Comparison of ENCODE assay signal across 8 mouse cellular contexts in genomic region chr17:24878117-24878397, GRCm38 (mm10). TPM values are rescaled to one million over a fixed set of nuclear protein-coding genes. Genes with fewer than 3 reads are reported as not detected.
DNase-seq lines count a peak whose midpoint lies in the region; ATAC-seq and TF ChIP-seq lines count a peak whose summit lies in the region.

No protein-coding gene starts in this region.

- peaks cover 2% of the 10 kb centered on the region for H3K4me1 ChIP-seq in ES-Bruce4 (ENCODE audit: control insufficient read depth, insufficient read depth, low read length)
- no peaks in the 10 kb centered on the region; the same call in 1 of the 2 replicates for H3K4me1 ChIP-seq in embryonic facial prominence, embryonic 11.5 days (ENCODE audit: control insufficient read depth, insufficient read depth, low read length)
- H3K4me1 ChIP-seq in kidney, adult 2 months (ENCODE audit: control insufficient read depth, insufficient read depth, low read length) = peaks cover 23% of the 10 kb centered on the region
- H3K4me1 ChIP-seq in liver, postnatal 0 days (ENCODE audit: insufficient read depth) = peaks cover 11% of the 10 kb centered on the region; the same call in 1 of the 2 replicates
- no peaks in the 10 kb centered on the region for H3K4me1 ChIP-seq in forebrain, postnatal 0 days (ENCODE audit: insufficient read depth)

- no peaks in the 10 kb centered on the region for H3K36me3 ChIP-seq in ES-Bruce4 (ENCODE audit: control insufficient read depth, insufficient read depth, low read length, poor library complexity, severe bottlenecking)
- H3K36me3 ChIP-seq in embryonic facial prominence, embryonic 11.5 days (replicated peaks; ENCODE audit: control insufficient read depth, insufficient read depth, low read depth, low read length) = no peaks in the 10 kb centered on the region; the same call in 1 of the 2 replicates
- no peaks in the 10 kb centered on the region for H3K36me3 ChIP-seq in kidney, adult 2 months (ENCODE audit: control insufficient read depth, insufficient read depth, low read length)
- peaks cover 12% of the 10 kb centered on the region for H3K36me3 ChIP-seq in liver, postnatal 0 days (replicated peaks; ENCODE audit: insufficient read depth, low read length)
- H3K36me3 ChIP-seq in forebrain, postnatal 0 days (ENCODE audit: insufficient read depth) = peaks cover 8% of the 10 kb centered on the region

- 22% methylated on average over 5 of the region's 5 CpGs for WGBS in embryonic facial prominence, embryonic 11.5 days
- WGBS in kidney, adult 2 months = 15% methylated on average over 5 of the region's 5 CpGs
- 48% methylated on average over 5 of the region's 5 CpGs for WGBS in liver, postnatal 0 days (ENCODE audit: insufficient replicate concordance)
- 46% methylated on average over 5 of the region's 5 CpGs for WGBS in forebrain, postnatal 0 days

- TF ChIP-seq EP300 in ES-Bruce4 (IDR thresholded peaks at IDR 0.05; ENCODE audit: insufficient read depth, low read depth, low read length) = peak; percentile 72
- no peak for TF ChIP-seq EP300 in liver, postnatal 0 days (IDR thresholded peaks at IDR 0.05; ENCODE audit: low read depth)

- no peak overlapping the region for H3K4me2 ChIP-seq in embryonic facial prominence, embryonic 11.5 days (ENCODE audit: low read depth, low read length)
- peak overlapping the region; percentile 64 for H3K4me2 ChIP-seq in liver, postnatal 0 days (ENCODE audit: low read depth, low read length)
- H3K4me2 ChIP-seq in forebrain, postnatal 0 days (ENCODE audit: low read depth) = no peak overlapping the region

- H3K27ac ChIP-seq in ES-Bruce4 (ENCODE audit: insufficient read depth, low read length) = peak overlapping the region; percentile 31; the same call in 1 of the 2 replicates
- no peak overlapping the region for H3K27ac ChIP-seq in embryonic facial prominence, embryonic 11.5 days (replicated peaks; ENCODE audit: low read depth, low read length)
- peak overlapping the region; percentile 92 for H3K27ac ChIP-seq in kidney, adult 2 months (ENCODE audit: insufficient read depth, low read depth, low read length)
- peak overlapping the region; percentile 94 for H3K27ac ChIP-seq in liver, postnatal 0 days (ENCODE audit: low read depth)
- no peak overlapping the region for H3K27ac ChIP-seq in forebrain, postnatal 0 days (ENCODE audit: low read depth, low read length)

- TF ChIP-seq POLR2A in ES-Bruce4 (IDR thresholded peaks at IDR 0.05; ENCODE audit: insufficient read depth, low read length) = no peak
- no peak for TF ChIP-seq POLR2A in kidney, adult 2 months (IDR thresholded peaks at IDR 0.05; ENCODE audit: low read depth, low read length)

- no peaks in the 10 kb centered on the region for H3K27me3 ChIP-seq in ES-Bruce4 (ENCODE audit: control insufficient read depth, insufficient read depth, low read length, poor library complexity, severe bottlenecking)
- no peaks in the 10 kb centered on the region for H3K27me3 ChIP-seq in embryonic facial prominence, embryonic 11.5 days (ENCODE audit: control insufficient read depth, insufficient read depth, low read length)
- no peaks in the 10 kb centered on the region for H3K27me3 ChIP-seq in kidney, adult 2 months (replicated peaks; ENCODE audit: control insufficient read depth, insufficient read depth, low read length)
- no peaks in the 10 kb centered on the region for H3K27me3 ChIP-seq in liver, postnatal 0 days (ENCODE audit: insufficient read depth, low read length)
- no peaks in the 10 kb centered on the region for H3K27me3 ChIP-seq in forebrain, postnatal 0 days (ENCODE audit: insufficient read depth, low read length)

- intact Hi-C loops in left cerebral cortex, postnatal 10 days (cut with DNase I) = no loop called here

- peak overlapping the region; percentile 63 for H3K4me3 ChIP-seq in ES-Bruce4 (ENCODE audit: low read depth, low read length)
- H3K4me3 ChIP-seq in embryonic facial prominence, embryonic 11.5 days (ENCODE audit: low read depth, low read length) = no peak overlapping the region
- H3K4me3 ChIP-seq in kidney, adult 2 months (ENCODE audit: insufficient read depth, low read depth, low read length) = no peak overlapping the region
- H3K4me3 ChIP-seq in liver, postnatal 0 days (ENCODE audit: low read depth, low read length) = peak overlapping the region; percentile 21
- H3K4me3 ChIP-seq in forebrain, postnatal 0 days (ENCODE audit: low read depth, low read length) = no peak overlapping the region

- peak overlapping the region; percentile 59 for H3K9ac ChIP-seq in ES-Bruce4 (ENCODE audit: low read depth, poor library complexity, severe bottlenecking)
- H3K9ac ChIP-seq in embryonic facial prominence, embryonic 11.5 days (replicated peaks; ENCODE audit: low read length) = no peak overlapping the region
- peak overlapping the region; percentile 68 for H3K9ac ChIP-seq in liver, postnatal 0 days (replicated peaks)
- no peak overlapping the region for H3K9ac ChIP-seq in forebrain, postnatal 0 days

- H3K9me3 ChIP-seq in ES-Bruce4 (replicated peaks; ENCODE audit: control insufficient read depth, insufficient read depth, low read length, poor library complexity, severe bottlenecking) = no peaks in the 10 kb centered on the region
- H3K9me3 ChIP-seq in embryonic facial prominence, embryonic 11.5 days (replicated peaks; ENCODE audit: control insufficient read depth, low read length) = no peaks in the 10 kb centered on the region
- no peaks in the 10 kb centered on the region for H3K9me3 ChIP-seq in liver, postnatal 0 days (ENCODE audit: low read length)
- H3K9me3 ChIP-seq in forebrain, postnatal 0 days (ENCODE audit: low read length) = no peaks in the 10 kb centered on the region

- no peak for DNase-seq in embryonic facial prominence, embryonic 11.5 days (ENCODE audit: low spot score)
- peak; percentile 96 for DNase-seq in kidney, adult 2 months
- peak; percentile 73 for DNase-seq in liver, postnatal 0 days
- DNase-seq in spleen, postnatal 36 days (ENCODE audit: low spot score in 2 of 2) = no peak
- no peak for DNase-seq in left cerebral cortex, postnatal 10 days (ENCODE audit: extremely low spot score in 1 of 2, low spot score in 2 of 2)
- DNase-seq in forebrain, postnatal 0 days = no peak
- DNase-seq in cerebellum, postnatal 14 days = no peak

- TF ChIP-seq CTCF in ES-Bruce4 (IDR thresholded peaks at IDR 0.05; ENCODE audit: low read depth, low read length) = no peak
- no peak for TF ChIP-seq CTCF in kidney, adult 2 months (conservative IDR thresholded peaks at IDR 0.05; ENCODE audit: insufficient read depth, insufficient read length, low read depth, low read length)
- no peak for TF ChIP-seq CTCF in liver, postnatal 0 days (IDR thresholded peaks at IDR 0.05; ENCODE audit: low read depth)
- no peak for TF ChIP-seq CTCF in forebrain, postnatal 0 days (IDR thresholded peaks at IDR 0.05; ENCODE audit: low read depth)

- ATAC-seq in embryonic facial prominence, embryonic 11.5 days (replicated peaks; ENCODE audit: insufficient number of reproducible peaks, low FRiP score, low TSS enrichment, low read depth) = peak; percentile 27; the same call in 1 of the 2 replicates
- peak; percentile 83 for ATAC-seq in liver, postnatal 0 days
- ATAC-seq in forebrain, postnatal 0 days = no peak

RNA-seq across cellular contexts. Expression of gene Nubp2, which starts 8.1 kb away (rescaled TPM):
- 29.8 and 39.0 TPM in 2 replicates for polyA plus RNA-seq in ES-Bruce4 (2011; ENCODE audit: insufficient read depth, insufficient read length, low read depth, missing spikeins)
- polyA plus RNA-seq in embryonic facial prominence, embryonic 11.5 days (2014; fragmentation: Nextera tagmentation; extraction: Ambion mirVana) = 61.0 and 63.9 TPM in 2 replicates
- 37.2 and 38.4 TPM in 2 replicates for polyA plus RNA-seq in kidney, adult 2 months (2012; rRNA removed)
- 41.5 and 46.4 TPM in 2 replicates for polyA plus RNA-seq in liver, postnatal 0 days (2015; fragmentation: Nextera tagmentation; extraction: Ambion mirVana)
- 10 to 100 TPM; 37.8 to 40.2 TPM for total RNA-seq in left cerebral cortex, postnatal 10 days (2021)
- 40.5 and 50.6 TPM in 2 replicates for total RNA-seq in forebrain, postnatal 0 days (2014; rRNA removed)
- polyA plus RNA-seq in forebrain, postnatal 0 days (2015; fragmentation: Nextera tagmentation; extraction: Ambion mirVana) = 67.3 and 80.1 TPM in 2 replicates

RNA-seq across cellular contexts. Expression of gene Spsb3, which starts 8.4 kb away (rescaled TPM):
- polyA plus RNA-seq in ES-Bruce4 (2011; ENCODE audit: insufficient read depth, insufficient read length, low read depth, missing spikeins) = 10.5 and 13.8 TPM in 2 replicates
- 34.8 and 39.8 TPM in 2 replicates for polyA plus RNA-seq in embryonic facial prominence, embryonic 11.5 days (2014; fragmentation: Nextera tagmentation; extraction: Ambion mirVana)
- polyA plus RNA-seq in kidney, adult 2 months (2012; rRNA removed) = 55.5 and 69.0 TPM in 2 replicates
- polyA plus RNA-seq in liver, postnatal 0 days (2015; fragmentation: Nextera tagmentation; extraction: Ambion mirVana) = 43.5 and 45.5 TPM in 2 replicates
- total RNA-seq in left cerebral cortex, postnatal 10 days (2021) = 10 to 100 TPM; 48.0 to 48.3 TPM
- 75.7 and 91.0 TPM in 2 replicates for total RNA-seq in forebrain, postnatal 0 days (2014; rRNA removed)
- polyA plus RNA-seq in forebrain, postnatal 0 days (2015; fragmentation: Nextera tagmentation; extraction: Ambion mirVana) = 89.8 and 97.8 TPM in 2 replicates

RNA-seq across cellular contexts. Expression of gene Igfals, which starts 12.3 kb away (rescaled TPM):
- 3.0 and 3.8 TPM in 2 replicates for polyA plus RNA-seq in ES-Bruce4 (2011; ENCODE audit: insufficient read depth, insufficient read length, low read depth, missing spikeins)
- 0.14 TPM in 2 replicates for polyA plus RNA-seq in embryonic facial prominence, embryonic 11.5 days (2014; fragmentation: Nextera tagmentation; extraction: Ambion mirVana)
- 50.6 and 77.3 TPM in 2 replicates for polyA plus RNA-seq in kidney, adult 2 months (2012; rRNA removed)
- polyA plus RNA-seq in liver, postnatal 0 days (2015; fragmentation: Nextera tagmentation; extraction: Ambion mirVana) = 28.0 and 32.4 TPM in 2 replicates
- total RNA-seq in left cerebral cortex, postnatal 10 days (2021) = under 1 TPM; 0.17 to 0.32 TPM
- 0.48 TPM in 1 of 2 replicates, not detected in the other for total RNA-seq in forebrain, postnatal 0 days (2014; rRNA removed)
- polyA plus RNA-seq in forebrain, postnatal 0 days (2015; fragmentation: Nextera tagmentation; extraction: Ambion mirVana) = 0.18 TPM in 1 of 2 replicates, not detected in the other

RNA-seq across cellular contexts. Expression of gene Eme2, which starts 16.8 kb away (rescaled TPM):
- 4.0 and 6.8 TPM in 2 replicates for polyA plus RNA-seq in ES-Bruce4 (2011; ENCODE audit: insufficient read depth, insufficient read length, low read depth, missing spikeins)
- 15.9 and 18.2 TPM in 2 replicates for polyA plus RNA-seq in embryonic facial prominence, embryonic 11.5 days (2014; fragmentation: Nextera tagmentation; extraction: Ambion mirVana)
- 32.2 and 40.7 TPM in 2 replicates for polyA plus RNA-seq in kidney, adult 2 months (2012; rRNA removed)
- 11.3 and 11.9 TPM in 2 replicates for polyA plus RNA-seq in liver, postnatal 0 days (2015; fragmentation: Nextera tagmentation; extraction: Ambion mirVana)
- total RNA-seq in left cerebral cortex, postnatal 10 days (2021) = 10 to 100 TPM; 53.9 to 56.6 TPM
- total RNA-seq in forebrain, postnatal 0 days (2014; rRNA removed) = 35.6 and 36.6 TPM in 2 replicates
- polyA plus RNA-seq in forebrain, postnatal 0 days (2015; fragmentation: Nextera tagmentation; extraction: Ambion mirVana) = 14.7 and 17.9 TPM in 2 replicates

RNA-seq across cellular contexts. Expression of gene Mrps34, which starts 16.9 kb away (rescaled TPM):
- 29.9 and 35.5 TPM in 2 replicates for polyA plus RNA-seq in ES-Bruce4 (2011; ENCODE audit: insufficient read depth, insufficient read length, low read depth, missing spikeins)
- polyA plus RNA-seq in embryonic facial prominence, embryonic 11.5 days (2014; fragmentation: Nextera tagmentation; extraction: Ambion mirVana) = 68.6 and 84.7 TPM in 2 replicates
- polyA plus RNA-seq in kidney, adult 2 months (2012; rRNA removed) = 162 and 199 TPM in 2 replicates
- polyA plus RNA-seq in liver, postnatal 0 days (2015; fragmentation: Nextera tagmentation; extraction: Ambion mirVana) = 99.6 and 101 TPM in 2 replicates
- 10 to 100 TPM; 58.4 to 64.8 TPM for total RNA-seq in left cerebral cortex, postnatal 10 days (2021)
- 39.5 and 45.5 TPM in 2 replicates for total RNA-seq in forebrain, postnatal 0 days (2014; rRNA removed)
- 128 and 138 TPM in 2 replicates for polyA plus RNA-seq in forebrain, postnatal 0 days (2015; fragmentation: Nextera tagmentation; extraction: Ambion mirVana)

Comparison
In these comparisons a context has a peak if more than half of its experiments do, and no peak if none do; other contexts are left out.
1. H3K27ac ChIP-seq: peak in ES-Bruce4 (single experiment), kidney, adult 2 months (single experiment) and liver, postnatal 0 days (single experiment); none in embryonic facial prominence, embryonic 11.5 days (single experiment) and forebrain, postnatal 0 days (single experiment).
2. H3K4me3 ChIP-seq: peak in ES-Bruce4 (single experiment) and liver, postnatal 0 days (single experiment); none in embryonic facial prominence, embryonic 11.5 days (single experiment), kidney, adult 2 months (single experiment) and forebrain, postnatal 0 days (single experiment).
3. H3K9ac ChIP-seq: peak in ES-Bruce4 (single experiment) and liver, postnatal 0 days (single experiment); none in embryonic facial prominence, embryonic 11.5 days (single experiment) and forebrain, postnatal 0 days (single experiment).
4. DNase-seq: peak in kidney, adult 2 months (single experiment) and liver, postnatal 0 days (single experiment); none in embryonic facial prominence, embryonic 11.5 days (single experiment), spleen, postnatal 36 days (0 of 2), left cerebral cortex, postnatal 10 days (0 of 2), forebrain, postnatal 0 days (single experiment) and cerebellum, postnatal 14 days (0 of 2).